Mouse (Mus musculus) CH12.LX (cell line): ENCODE results near the gene Serbp1.

Experiments
- CHD1 ChIP-seq: IDR thresholded peaks from 2 replicates; pipeline ENCODE4 v1.6.1; 2012; ENCODE audit warnings: low read depth, low read length, improper control_type of control experiment, inconsistent platforms
- CHD2 ChIP-seq: IDR thresholded peaks from 2 replicates; pipeline ENCODE4 v1.6.1; 2011; ENCODE audit warnings: low read length, improper control_type of control experiment
- CTCF ChIP-seq, 2 experiments: IDR thresholded peaks in 1 of 2; conservative IDR thresholded peaks in 1 of 2; 2 replicates each; pipeline ENCODE4 v1.5.1; 2011 to 2012; ENCODE audit warnings: low read depth in 2 of 2, low read length in 2 of 2, improper control_type of control experiment in 1 of 2, inconsistent platforms in 1 of 2, mild to moderate bottlenecking in 1 of 2, moderate library complexity in 1 of 2
- E2F4 ChIP-seq: IDR thresholded peaks from 2 replicates; pipeline ENCODE4 v1.6.1; 2011; ENCODE audit warnings: low read depth, low read length, improper control_type of control experiment; ENCODE audit not compliant: insufficient replicate concordance
- EP300 ChIP-seq: IDR thresholded peaks from 2 replicates; pipeline ENCODE4 v1.6.1; 2011; ENCODE audit warnings: low read length, improper control_type of control experiment
- KAT2A ChIP-seq: IDR thresholded peaks from 2 replicates; pipeline ENCODE4 v1.6.1; 2012; ENCODE audit warnings: low read length, improper control_type of control experiment, inconsistent platforms; ENCODE audit not compliant: insufficient replicate concordance
- MYC ChIP-seq: IDR thresholded peaks from 2 replicates; pipeline ENCODE4 v1.6.1; 2011; ENCODE audit warnings: low read depth, mild to moderate bottlenecking, improper control_type of control experiment, low read length
- NRF1 ChIP-seq: IDR thresholded peaks from 2 replicates; pipeline ENCODE4 v1.6.1; 2014; ENCODE audit warnings: low read depth, mild to moderate bottlenecking, inconsistent platforms, low read length, improper control_type of control experiment, moderate library complexity
- POLR2A ChIP-seq: IDR thresholded peaks from 2 replicates; pipeline ENCODE4 v1.6.1; 2011; ENCODE audit warnings: low read depth, mild to moderate bottlenecking, improper control_type of control experiment, low read length
- POLR2AphosphoS2 ChIP-seq: IDR thresholded peaks from 2 replicates; pipeline ENCODE4 v1.6.1; 2011; ENCODE audit warnings: low read depth, low read length, improper control_type of control experiment
- SIN3A ChIP-seq: IDR thresholded peaks from 2 replicates; pipeline ENCODE4 v1.6.1; 2012; ENCODE audit warnings: low read length, improper control_type of control experiment, inconsistent platforms

- TF ChIP-seq NRF1: no peak
- TF ChIP-seq POLR2AphosphoS2: no peak
- TF ChIP-seq CHD2: no peak
- TF ChIP-seq CHD1: no peak
- TF ChIP-seq SIN3A: no peak
- TF ChIP-seq CTCF (conservative IDR thresholded peaks at IDR 0.05 in 1 of 2, IDR thresholded peaks at IDR 0.05 in 1 of 2; ENCODE audit: low read depth in 2 of 2, low read length in 2 of 2): no peak
- TF ChIP-seq POLR2A: no peak
- TF ChIP-seq KAT2A: no peak
- TF ChIP-seq MYC: no peak
- no peak for TF ChIP-seq EP300
- no peak for TF ChIP-seq E2F4
These were observed 62.3 kb downstream of the Serbp1 start for GRCm38 (mm10) chr6:67300300-67300699.
